21 mouse cellular contexts compared by ENCODE assay signal in the genomic region with DNA sequence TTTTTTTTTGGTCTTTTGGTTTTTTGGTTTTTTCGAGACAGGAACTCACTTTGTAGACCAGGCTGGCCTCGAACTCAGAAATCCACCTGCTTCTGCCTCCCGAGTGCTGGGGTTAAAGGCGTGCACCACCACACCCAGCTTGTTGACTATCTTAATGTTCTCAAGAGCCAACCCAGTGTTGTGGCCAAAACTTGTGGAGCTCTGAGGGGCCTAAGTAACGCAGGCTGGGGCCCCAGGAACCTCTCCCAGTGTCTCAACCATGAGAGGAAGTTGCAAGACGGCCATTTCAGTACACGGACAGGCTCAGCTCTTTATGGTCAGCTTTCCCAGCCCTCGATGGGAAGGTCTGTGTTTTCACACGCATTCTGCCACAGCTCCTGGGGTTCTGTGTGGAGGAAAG. TPM values are rescaled to one million over a fixed set of nuclear protein-coding genes. Genes with fewer than 3 reads are reported as not detected.
DNase-seq lines count a peak whose midpoint lies in the region; ATAC-seq and TF ChIP-seq lines count a peak whose summit lies in the region.
"Had no signal": no experiment of that assay in that cellular context is flagged by ENCODE, and none has a peak within 500 bp of the region (broad histone marks: within the 10 kb centered on the region; RNA-seq: fewer than 3 reads in every experiment).

No protein-coding gene starts in this region.

- H3K9ac ChIP-seq in liver, embryonic 13.5 days, result no peak overlapping the region
- H3K9ac ChIP-seq: embryonic facial prominence, embryonic 12.5 days; forebrain, embryonic 13.5 days; kidney, embryonic 15.5 days; liver, embryonic 14.5 days; midbrain, embryonic 15.5 days had no signal

- H3K27me3 ChIP-seq in G1E (ENCODE audit: insufficient read depth, low read length), result peaks cover 7% of the 10 kb centered on the region; the same call in 1 of the 2 replicates
- 0 out of 2 replicates have a peak, but pooled peaks cover 4% of the 10 kb centered on the region for H3K27me3 ChIP-seq in liver, embryonic 13.5 days
- H3K27me3 ChIP-seq: embryonic facial prominence, embryonic 12.5 days; kidney, embryonic 15.5 days; midbrain, embryonic 15.5 days had no signal

- H3K4me1 ChIP-seq in G1E (ENCODE audit: insufficient read depth, low read depth, low read length), result peaks cover 75% of the 10 kb centered on the region
- peaks cover 30% of the 10 kb centered on the region for H3K4me1 ChIP-seq in liver, embryonic 13.5 days (replicated peaks)
- H3K4me1 ChIP-seq: embryonic facial prominence, embryonic 12.5 days; forebrain, embryonic 13.5 days; kidney, embryonic 15.5 days; midbrain, embryonic 15.5 days had no signal

- H3K36me3 ChIP-seq in G1E (replicated peaks), result no peaks in the 10 kb centered on the region
- H3K36me3 ChIP-seq in liver, embryonic 13.5 days, result no peaks in the 10 kb centered on the region
- H3K36me3 ChIP-seq: embryonic facial prominence, embryonic 12.5 days; kidney, embryonic 15.5 days; midbrain, embryonic 15.5 days had no signal

- WGBS in liver, embryonic 13.5 days (ENCODE audit: insufficient replicate concordance), result 32% methylated on average over 9 of the region's 9 CpGs

- H3K4me2 ChIP-seq in liver, embryonic 13.5 days, result no peak overlapping the region
- H3K4me2 ChIP-seq: embryonic facial prominence, embryonic 12.5 days; forebrain, embryonic 13.5 days; kidney, embryonic 15.5 days; midbrain, embryonic 15.5 days had no signal

- TF ChIP-seq CTCF in G1E (IDR thresholded peaks at IDR 0.05; ENCODE audit: low read depth, low read length), result no peak

- peak overlapping the region; percentile 37; the same call in 1 of the 2 replicates for H3K4me3 ChIP-seq in G1E (ENCODE audit: low read depth, low read length)
- H3K4me3 ChIP-seq in liver, embryonic 13.5 days (replicated peaks), result no peak overlapping the region
- H3K4me3 ChIP-seq: embryonic facial prominence, embryonic 12.5 days; erythroblast, embryonic 14.5 days; forebrain, embryonic 13.5 days; kidney, embryonic 15.5 days; midbrain, embryonic 15.5 days had no signal

- intact Hi-C loops in left cerebral cortex, postnatal 25 days (cut with DNase I), result no loop called here

- H3K27ac ChIP-seq in liver, embryonic 13.5 days, result peak overlapping the region; percentile 71
- H3K27ac ChIP-seq: embryonic facial prominence, embryonic 12.5 days; forebrain, embryonic 13.5 days; kidney, embryonic 15.5 days; liver, embryonic 14.5 days; midbrain, embryonic 15.5 days had no signal

- DNase-seq in heart, adult 11 months, result peak; percentile 89
- DNase-seq in heart, adult 9 months (ENCODE audit: low spot score in 2 of 2), result no peak
- DNase-seq in G1E (ENCODE audit: low spot score), result no peak
- DNase-seq in liver, embryonic 13.5 days, result no peak
- no peak for DNase-seq in adrenal gland, postnatal 25 days
- DNase-seq in left cerebral cortex, postnatal 25 days (ENCODE audit: low spot score in 2 of 2), result no peak
- DNase-seq: cerebellum, postnatal 10 days; gastrocnemius, postnatal 10 days; left cerebral cortex, postnatal 4 days; retina, postnatal 1 day; right cerebral cortex, postnatal 4 days; thymus, postnatal 25 days had no signal

- no peak for ATAC-seq in G1E (ENCODE audit: extremely low read depth, insufficient number of reproducible peaks, low FRiP score, poor library complexity, severe bottlenecking)
- ATAC-seq in liver, embryonic 13.5 days (ENCODE audit: low read depth), result peak; percentile 46; the same call in 1 of the 2 replicates
- ATAC-seq in megakaryocyte progenitor cell, adult 5-6 weeks (replicated peaks; ENCODE audit: poor library complexity), result peak; percentile 42
- ATAC-seq: forebrain, embryonic 13.5 days; hindbrain, embryonic 16.5 days; intestine, embryonic 16.5 days; midbrain, embryonic 15.5 days had no signal

- H3K9me3 ChIP-seq in G1E (replicated peaks), result no peaks in the 10 kb centered on the region
- H3K9me3 ChIP-seq in liver, embryonic 13.5 days (replicated peaks), result no peaks in the 10 kb centered on the region
- H3K9me3 ChIP-seq: embryonic facial prominence, embryonic 12.5 days; forebrain, embryonic 13.5 days; kidney, embryonic 15.5 days; midbrain, embryonic 15.5 days had no signal

RNA-seq across cellular contexts. Expression of gene Spi1, which starts 6.8 kb away (rescaled TPM):
- total RNA-seq in G1E (2014; fragmentation: Nextera tagmentation), result 79.8 and 99.2 TPM in 2 replicates
- total RNA-seq in G1E (2017), result 23.5 and 25.4 TPM in 2 replicates
- 135 and 138 TPM in 2 replicates for polyA plus RNA-seq in G1E (2012)
- 14.1 and 15.1 TPM in 2 replicates for polyA plus RNA-seq in liver, embryonic 13.5 days (2015; fragmentation: Nextera tagmentation; extraction: Ambion mirVana)
- 182 and 235 TPM in 2 replicates for total RNA-seq in megakaryocyte progenitor cell, adult 5-6 weeks (2015)
- total RNA-seq in megakaryocyte progenitor cell, adult 5-6 weeks (2017), result 82.5 and 97.3 TPM in 2 replicates
- 3.0 and 3.3 TPM in 2 replicates for total RNA-seq in adrenal gland, postnatal 25 days (2021)
- total RNA-seq in left cerebral cortex, postnatal 25 days (2021), result 1 to 10 TPM; 3.0 to 5.3 TPM

RNA-seq across cellular contexts. Expression of gene Slc39a13, which starts 18.8 kb away (rescaled TPM):
- total RNA-seq in G1E (2014; fragmentation: Nextera tagmentation) (23.6 and 24.9 TPM in 2 replicates), G1E (2017) (8.6 and 12.7 TPM in 2 replicates)
- 12.1 and 13.6 TPM in 2 replicates for polyA plus RNA-seq in G1E (2012)
- polyA plus RNA-seq in liver, embryonic 13.5 days (2015; fragmentation: Nextera tagmentation; extraction: Ambion mirVana), result 10.6 and 10.9 TPM in 2 replicates
- 9.2 and 14.8 TPM in 2 replicates for total RNA-seq in megakaryocyte progenitor cell, adult 5-6 weeks (2015)
- 7.0 and 8.9 TPM in 2 replicates for total RNA-seq in megakaryocyte progenitor cell, adult 5-6 weeks (2017)
- 31.2 and 32.7 TPM in 2 replicates for total RNA-seq in adrenal gland, postnatal 25 days (2021)
- 10 to 100 TPM; 25.1 to 29.4 TPM for total RNA-seq in left cerebral cortex, postnatal 25 days (2021)

RNA-seq across cellular contexts. Expression of gene Mybpc3, which starts 29.0 kb away (rescaled TPM):
- not detected in 2 replicates for total RNA-seq in G1E (2014; fragmentation: Nextera tagmentation)
- under 0.01 TPM in 1 of 2 replicates, not detected in the other for total RNA-seq in G1E (2017)
- not detected in 2 replicates for polyA plus RNA-seq in G1E (2012)
- 0.14 and 0.95 TPM in 2 replicates for polyA plus RNA-seq in liver, embryonic 13.5 days (2015; fragmentation: Nextera tagmentation; extraction: Ambion mirVana)
- 0.17 TPM in 1 of 2 replicates, not detected in the other for total RNA-seq in megakaryocyte progenitor cell, adult 5-6 weeks (2015)
- total RNA-seq in megakaryocyte progenitor cell, adult 5-6 weeks (2017), result 0.20 TPM in 1 of 2 replicates, not detected in the other
- not detected in 2 replicates for total RNA-seq in adrenal gland, postnatal 25 days (2021)
- 1 to 10 TPM in 1 of 2 experiments, under 1 TPM in 1; 0.96 to 1.4 TPM for total RNA-seq in left cerebral cortex, postnatal 25 days (2021)
- total RNA-seq: left cerebral cortex, postnatal 4 days had no signal
- polyA plus RNA-seq: erythroblast, embryonic 14.5 days; forebrain, embryonic 13.5 days; intestine, embryonic 16.5 days had no signal

RNA-seq across cellular contexts. Expression of gene Psmc3, which starts 35.2 kb away (rescaled TPM):
- total RNA-seq in G1E (2014; fragmentation: Nextera tagmentation) (109 and 141 TPM in 2 replicates), G1E (2017) (280 and 333 TPM in 2 replicates)
- 151 and 165 TPM in 2 replicates for polyA plus RNA-seq in G1E (2012)
- 188 and 213 TPM in 2 replicates for polyA plus RNA-seq in liver, embryonic 13.5 days (2015; fragmentation: Nextera tagmentation; extraction: Ambion mirVana)
- total RNA-seq in megakaryocyte progenitor cell, adult 5-6 weeks (2015), result 102 and 103 TPM in 2 replicates
- 310 and 320 TPM in 2 replicates for total RNA-seq in megakaryocyte progenitor cell, adult 5-6 weeks (2017)
- 203 and 258 TPM in 2 replicates for total RNA-seq in adrenal gland, postnatal 25 days (2021)
- 100 to 1,000 TPM; 184 to 218 TPM for total RNA-seq in left cerebral cortex, postnatal 25 days (2021)

RNA-seq across cellular contexts. Expression of gene Rapsn, which starts 53.6 kb away (rescaled TPM):
- total RNA-seq in G1E (2014; fragmentation: Nextera tagmentation) (1.8 TPM in 1 of 2 replicates, not detected in the other), G1E (2017) (3.4 and 4.4 TPM in 2 replicates)
- polyA plus RNA-seq in G1E (2012), result 2.3 and 3.7 TPM in 2 replicates
- 0.69 and 1.00 TPM in 2 replicates for polyA plus RNA-seq in liver, embryonic 13.5 days (2015; fragmentation: Nextera tagmentation; extraction: Ambion mirVana)
- 1.8 and 4.1 TPM in 2 replicates for total RNA-seq in megakaryocyte progenitor cell, adult 5-6 weeks (2015)
- 2.7 and 3.4 TPM in 2 replicates for total RNA-seq in megakaryocyte progenitor cell, adult 5-6 weeks (2017)
- 2.1 and 2.9 TPM in 2 replicates for total RNA-seq in adrenal gland, postnatal 25 days (2021)
- under 1 TPM; 0.41 to 0.53 TPM for total RNA-seq in left cerebral cortex, postnatal 25 days (2021)
- total RNA-seq: left cerebral cortex, postnatal 4 days had no signal
- polyA plus RNA-seq: erythroblast, embryonic 14.5 days had no signal
